Comparison of ENCODE assay signal across 10 mouse cellular contexts in the genomic region with DNA sequence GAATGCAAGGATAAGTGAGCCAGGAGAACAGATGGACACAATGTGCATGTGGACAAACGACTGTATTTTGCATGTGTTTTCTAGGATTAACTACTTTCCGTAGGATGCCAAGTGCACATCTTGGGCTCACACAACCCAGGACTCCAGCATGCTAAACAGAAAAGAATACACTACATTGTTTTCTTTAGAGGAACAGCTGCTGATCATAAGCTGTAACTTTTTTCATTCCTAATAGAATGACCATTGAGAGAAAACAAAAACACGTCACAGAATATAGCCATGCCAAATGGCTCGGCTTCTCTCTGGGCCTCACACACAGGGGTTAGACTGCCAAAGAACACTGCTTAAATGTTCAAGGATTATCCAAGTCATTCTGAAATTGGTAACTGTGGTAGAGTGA.
DNase-seq lines count a peak whose midpoint lies in the region; ATAC-seq lines count a peak whose summit lies in the region.
"Had no signal": no experiment of that assay in that cellular context is flagged by ENCODE, and none has a peak within 500 bp of the region (broad histone marks: within the 10 kb centered on the region; RNA-seq: fewer than 3 reads in every experiment).

No protein-coding gene starts in this region.

- no peak overlapping the region for H3K4me2 ChIP-seq in forebrain, embryonic 14.5 days (ENCODE audit: low read length)
- H3K4me2 ChIP-seq in midbrain, embryonic 12.5 days (replicated peaks) = no peak overlapping the region
- no peak overlapping the region for H3K4me2 ChIP-seq in neural tube, embryonic 15.5 days
- H3K4me2 ChIP-seq: liver, embryonic 11.5 days had no signal

- no peaks in the 10 kb centered on the region for H3K4me1 ChIP-seq in forebrain, embryonic 14.5 days (ENCODE audit: control insufficient read depth, insufficient read depth, low read length)
- H3K4me1 ChIP-seq in forebrain, embryonic 10.5 days = no peaks in the 10 kb centered on the region
- no peaks in the 10 kb centered on the region for H3K4me1 ChIP-seq in midbrain, embryonic 12.5 days
- H3K4me1 ChIP-seq in midbrain, embryonic 10.5 days = no peaks in the 10 kb centered on the region
- no peaks in the 10 kb centered on the region for H3K4me1 ChIP-seq in neural tube, embryonic 15.5 days

- peak; percentile 61 for DNase-seq in forebrain, embryonic 14.5 days (ENCODE audit: low spot score)
- no peak for DNase-seq in forebrain, embryonic 10.5 days (ENCODE audit: extremely low spot score, low spot score)
- DNase-seq in midbrain, embryonic 10.5 days (ENCODE audit: low spot score) = no peak
- peak; percentile 17 to 31 for DNase-seq in gastrocnemius, adult 8-10 months (ENCODE audit: low spot score in 2 of 2)
- peak; percentile 26 for DNase-seq in lung, postnatal 14 days
- DNase-seq in yolk sac, embryonic 10.5 days (ENCODE audit: low spot score) = no peak

- H3K9me3 ChIP-seq in forebrain, embryonic 14.5 days (replicated peaks; ENCODE audit: control insufficient read depth, low read length) = no peaks in the 10 kb centered on the region
- no peaks in the 10 kb centered on the region for H3K9me3 ChIP-seq in forebrain, embryonic 10.5 days
- H3K9me3 ChIP-seq in midbrain, embryonic 12.5 days = no peaks in the 10 kb centered on the region
- H3K9me3 ChIP-seq in midbrain, embryonic 10.5 days (replicated peaks) = no peaks in the 10 kb centered on the region
- H3K9me3 ChIP-seq in neural tube, embryonic 15.5 days (replicated peaks) = no peaks in the 10 kb centered on the region

- ATAC-seq in forebrain, embryonic 14.5 days = peak; percentile 77; the same call in 1 of the 2 replicates
- ATAC-seq in midbrain, embryonic 12.5 days (ENCODE audit: low FRiP score, low read depth) = peak; percentile 79
- no peak for ATAC-seq in neural tube, embryonic 15.5 days (ENCODE audit: low FRiP score)
- ATAC-seq: inflammation-experienced regulatory T-cells, adult 6 months had no signal

- H3K36me3 ChIP-seq in forebrain, embryonic 14.5 days (ENCODE audit: control insufficient read depth, insufficient read depth, low read length) = no peaks in the 10 kb centered on the region
- H3K36me3 ChIP-seq in forebrain, embryonic 10.5 days (replicated peaks) = no peaks in the 10 kb centered on the region
- H3K36me3 ChIP-seq in midbrain, embryonic 12.5 days = no peaks in the 10 kb centered on the region
- no peaks in the 10 kb centered on the region for H3K36me3 ChIP-seq in midbrain, embryonic 10.5 days
- H3K36me3 ChIP-seq in neural tube, embryonic 15.5 days = no peaks in the 10 kb centered on the region

- 31% methylated on average over 4 of the region's 4 CpGs for WGBS in forebrain, embryonic 14.5 days
- 88% methylated on average over 4 of the region's 4 CpGs for WGBS in forebrain, embryonic 10.5 days
- WGBS in midbrain, embryonic 12.5 days = 41% methylated on average over 4 of the region's 4 CpGs
- WGBS in midbrain, embryonic 10.5 days = 80% methylated on average over 4 of the region's 4 CpGs
- 51% methylated on average over 4 of the region's 4 CpGs for WGBS in neural tube, embryonic 15.5 days

- H3K27me3 ChIP-seq in forebrain, embryonic 14.5 days (replicated peaks; ENCODE audit: control insufficient read depth, insufficient read depth, low read length) = no peaks in the 10 kb centered on the region
- H3K27me3 ChIP-seq in forebrain, embryonic 10.5 days (ENCODE audit: poor library complexity, severe bottlenecking) = no peaks in the 10 kb centered on the region
- H3K27me3 ChIP-seq in midbrain, embryonic 12.5 days = no peaks in the 10 kb centered on the region
- H3K27me3 ChIP-seq in midbrain, embryonic 10.5 days (ENCODE audit: low read depth, poor library complexity, severe bottlenecking) = no peaks in the 10 kb centered on the region
- no peaks in the 10 kb centered on the region for H3K27me3 ChIP-seq in neural tube, embryonic 15.5 days (replicated peaks)

- H3K9ac ChIP-seq in forebrain, embryonic 14.5 days (ENCODE audit: low read length) = no peak overlapping the region
- H3K9ac ChIP-seq in midbrain, embryonic 12.5 days (replicated peaks) = no peak overlapping the region
- no peak overlapping the region for H3K9ac ChIP-seq in neural tube, embryonic 15.5 days (replicated peaks)

- H3K27ac ChIP-seq in forebrain, embryonic 14.5 days (ENCODE audit: low read depth, low read length) = no peak overlapping the region
- H3K27ac ChIP-seq in forebrain, embryonic 10.5 days = no peak overlapping the region
- H3K27ac ChIP-seq in midbrain, embryonic 12.5 days (replicated peaks) = no peak overlapping the region
- H3K27ac ChIP-seq in midbrain, embryonic 10.5 days (replicated peaks) = no peak overlapping the region
- no peak overlapping the region for H3K27ac ChIP-seq in neural tube, embryonic 15.5 days (replicated peaks)

- H3K4me3 ChIP-seq in forebrain, embryonic 14.5 days (ENCODE audit: low read depth, low read length) = no peak overlapping the region
- H3K4me3 ChIP-seq in forebrain, embryonic 10.5 days = no peak overlapping the region
- no peak overlapping the region for H3K4me3 ChIP-seq in midbrain, embryonic 12.5 days
- no peak overlapping the region for H3K4me3 ChIP-seq in midbrain, embryonic 10.5 days
- H3K4me3 ChIP-seq in neural tube, embryonic 15.5 days (replicated peaks) = no peak overlapping the region

Comparison
In these comparisons a context has a peak if more than half of its experiments do, and no peak if none do; other contexts are left out.
1. DNase-seq: peak in forebrain, embryonic 14.5 days (single experiment), gastrocnemius, adult 8-10 months (2 of 2) and lung, postnatal 14 days (single experiment); none in forebrain, embryonic 10.5 days (single experiment), midbrain, embryonic 10.5 days (single experiment) and yolk sac, embryonic 10.5 days (single experiment).